Mouse (Mus musculus): ENCODE measurements around the gene Sept8. TPM values are rescaled to one million over a fixed set of nuclear protein-coding genes. Genes with fewer than 3 reads are reported as not detected.

Gene Sept8
- 2.5 TPM for polyA plus RNA-seq (2014; fragmentation: Illumina TruSeq; extraction: RNeasy Lipid Tissue Mini Kit (QIAGEN cat#74804); ENCODE audit: low read depth, low replicate concordance)

GRCm38 (mm10) chr11:53519207-53520121 is at the start of gene Sept8:
Sept8 (plus strand) TSS chr11:53519257.

DNA sequence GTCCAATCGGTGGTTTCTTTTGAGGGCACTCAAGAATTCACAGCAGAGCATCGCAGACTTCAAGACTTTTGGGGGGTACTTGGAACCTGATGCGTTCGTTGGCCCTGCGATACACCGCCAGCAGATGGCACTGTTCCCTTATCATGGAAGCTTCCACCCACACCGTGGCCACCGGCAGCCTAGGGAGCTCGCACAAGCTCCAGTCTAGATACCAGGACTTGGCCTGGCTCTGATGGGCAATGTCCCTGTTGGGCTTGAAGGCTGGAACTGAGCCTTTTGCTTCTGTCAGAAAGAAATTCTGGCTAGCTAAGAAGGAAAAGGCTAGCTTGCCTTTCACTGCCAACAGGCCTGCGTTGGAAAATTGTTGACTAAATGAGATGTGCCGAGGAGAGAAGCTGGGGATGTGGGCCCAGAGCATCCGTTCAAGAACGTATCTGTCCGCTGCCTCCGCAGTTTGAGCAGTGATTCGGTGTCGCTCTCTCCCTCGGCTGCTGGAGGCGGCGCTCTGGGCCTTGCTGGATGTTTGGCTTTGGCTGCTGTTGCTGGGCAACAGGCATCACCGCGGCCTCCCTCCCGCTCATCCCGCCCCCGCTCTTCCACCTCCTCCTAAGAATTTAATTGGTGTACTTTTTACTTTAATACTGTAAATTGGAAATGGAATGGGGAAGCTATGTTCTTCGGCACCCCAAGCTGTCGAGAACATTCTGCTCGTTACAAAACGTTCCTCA is 48.9 kb upstream of the Sept8 start, which contains the start of gene Gm9837:
TSS of gene Gm9837 (minus strand) at position 512 of the 728 bp plus-strand sequence.

DNA sequence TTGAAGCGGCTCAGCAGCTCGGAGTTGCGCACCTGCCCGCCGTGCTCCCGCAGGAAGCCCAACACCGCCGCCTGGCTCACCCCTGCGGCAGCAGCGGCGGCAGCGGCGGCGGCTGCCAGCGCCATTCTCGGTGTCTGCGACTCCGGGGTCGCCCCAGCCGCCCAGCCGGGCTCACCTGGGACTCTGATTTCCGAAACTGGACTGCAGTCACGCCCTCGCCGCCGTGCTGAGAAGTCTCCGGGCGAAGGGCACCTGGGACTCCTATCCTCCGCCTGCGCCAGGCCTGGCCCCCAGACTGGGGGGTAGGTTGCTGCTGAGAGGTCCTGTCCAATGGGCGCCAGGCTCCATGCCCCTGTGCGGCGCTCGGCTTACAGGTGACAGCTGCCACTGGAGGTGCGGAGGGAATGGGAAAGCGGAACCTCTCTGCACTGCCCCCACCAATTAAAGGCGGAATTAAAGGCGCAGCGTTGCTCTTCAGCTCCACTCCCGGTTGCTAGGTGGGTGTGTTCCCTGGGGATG is 39.2 kb upstream of the Sept8 start, which contains the start of the genes Gm9945 and Sowaha:
TSS of gene Gm9945 (plus strand) at position 384 of the 519 bp plus-strand sequence.
TSS of gene Sowaha (minus strand) at position 492 of the 519 bp plus-strand sequence.

DNA sequence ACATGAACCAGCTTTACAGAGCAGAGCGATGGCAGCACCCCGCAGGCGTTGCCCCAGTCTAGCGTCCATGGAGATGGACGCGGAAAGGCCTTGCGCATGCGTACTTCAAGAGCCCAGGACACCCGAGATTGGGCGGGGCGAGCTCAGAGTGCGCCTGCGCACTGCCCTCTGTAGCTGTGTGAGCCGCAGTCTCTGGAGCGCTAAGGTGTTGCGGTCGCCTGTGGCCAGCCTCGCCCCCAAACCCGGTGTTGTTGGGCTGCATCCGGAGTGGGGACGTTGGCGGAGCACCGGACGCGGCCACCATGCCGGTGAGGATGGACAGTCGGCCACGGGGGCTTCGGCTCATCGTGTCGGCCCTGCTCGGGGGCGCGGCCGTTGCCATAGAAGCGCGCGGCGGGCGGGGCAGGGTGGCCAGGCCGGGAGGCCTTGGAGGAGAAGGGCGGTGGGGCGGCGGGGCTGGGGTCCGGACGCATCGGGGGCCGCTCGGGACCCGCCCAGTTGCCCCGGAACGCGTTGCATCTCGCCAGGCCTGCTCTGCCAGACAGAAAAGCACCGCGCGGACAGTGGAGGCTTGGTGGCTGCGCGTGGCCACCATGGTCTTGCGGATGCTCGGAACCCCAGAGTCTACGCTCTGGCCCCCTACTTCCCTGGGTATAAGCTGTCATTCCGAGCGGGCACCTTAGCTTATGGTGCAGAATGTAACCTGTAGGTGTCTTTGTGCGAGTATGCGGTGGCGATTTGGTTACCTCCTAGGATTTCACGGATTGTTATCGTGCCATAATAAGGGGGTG is 48.4 kb downstream of the Sept8 start, which contains the start of gene Kif3a:
TSS of gene Kif3a (plus strand) at position 156 of the 791 bp plus-strand sequence.

Other genes starting within 250 kb of the Sept8 start
- 499 TPM for gene Hspa4, start 218.8 kb upstream of the Sept8 start, polyA plus RNA-seq (2014; fragmentation: Illumina TruSeq; extraction: RNeasy Lipid Tissue Mini Kit (QIAGEN cat#74804); ENCODE audit: low read depth, low replicate concordance)
- 18.9 TPM for gene Zcchc10, start 194.6 kb upstream of the Sept8 start, polyA plus RNA-seq (2014; fragmentation: Illumina TruSeq; extraction: RNeasy Lipid Tissue Mini Kit (QIAGEN cat#74804); ENCODE audit: low read depth, low replicate concordance)
- gene Aff4, start 168.4 kb upstream of the Sept8 start, polyA plus RNA-seq (2014; fragmentation: Illumina TruSeq; extraction: RNeasy Lipid Tissue Mini Kit (QIAGEN cat#74804); ENCODE audit: low read depth, low replicate concordance) = 274 TPM
- not detected for gene Leap2, start 96.1 kb upstream of the Sept8 start, polyA plus RNA-seq (2014; fragmentation: Illumina TruSeq; extraction: RNeasy Lipid Tissue Mini Kit (QIAGEN cat#74804); ENCODE audit: low read depth, low replicate concordance)
- gene Uqcrq, start 88.4 kb upstream of the Sept8 start, polyA plus RNA-seq (2014; fragmentation: Illumina TruSeq; extraction: RNeasy Lipid Tissue Mini Kit (QIAGEN cat#74804); ENCODE audit: low read depth, low replicate concordance) = 150 TPM
- 10.9 TPM for gene Gdf9, start 88.2 kb upstream of the Sept8 start, polyA plus RNA-seq (2014; fragmentation: Illumina TruSeq; extraction: RNeasy Lipid Tissue Mini Kit (QIAGEN cat#74804); ENCODE audit: low read depth, low replicate concordance)
- not detected for gene Gm10447, start 62.1 kb upstream of the Sept8 start, polyA plus RNA-seq (2014; fragmentation: Illumina TruSeq; extraction: RNeasy Lipid Tissue Mini Kit (QIAGEN cat#74804); ENCODE audit: low read depth, low replicate concordance)
- 0.14 TPM for gene Shroom1, start 62.1 kb upstream of the Sept8 start, polyA plus RNA-seq (2014; fragmentation: Illumina TruSeq; extraction: RNeasy Lipid Tissue Mini Kit (QIAGEN cat#74804); ENCODE audit: low read depth, low replicate concordance)
- gene Gm9837, start 48.8 kb upstream of the Sept8 start, polyA plus RNA-seq (2014; fragmentation: Illumina TruSeq; extraction: RNeasy Lipid Tissue Mini Kit (QIAGEN cat#74804); ENCODE audit: low read depth, low replicate concordance) = 2.3 TPM
- not detected for gene Gm9945, start 39.1 kb upstream of the Sept8 start, polyA plus RNA-seq (2014; fragmentation: Illumina TruSeq; extraction: RNeasy Lipid Tissue Mini Kit (QIAGEN cat#74804); ENCODE audit: low read depth, low replicate concordance)
- 0.29 TPM for gene Sowaha, start 39.0 kb upstream of the Sept8 start, polyA plus RNA-seq (2014; fragmentation: Illumina TruSeq; extraction: RNeasy Lipid Tissue Mini Kit (QIAGEN cat#74804); ENCODE audit: low read depth, low replicate concordance)
- 95.1 TPM for gene Kif3a, start 48.1 kb downstream of the Sept8 start, polyA plus RNA-seq (2014; fragmentation: Illumina TruSeq; extraction: RNeasy Lipid Tissue Mini Kit (QIAGEN cat#74804); ENCODE audit: low read depth, low replicate concordance)
- not detected for gene Il4, start 99.4 kb downstream of the Sept8 start, polyA plus RNA-seq (2014; fragmentation: Illumina TruSeq; extraction: RNeasy Lipid Tissue Mini Kit (QIAGEN cat#74804); ENCODE audit: low read depth, low replicate concordance)
- 0.29 TPM for gene Il13, start 115.4 kb downstream of the Sept8 start, polyA plus RNA-seq (2014; fragmentation: Illumina TruSeq; extraction: RNeasy Lipid Tissue Mini Kit (QIAGEN cat#74804); ENCODE audit: low read depth, low replicate concordance)
- 16.9 TPM for gene Rad50, start 188.1 kb downstream of the Sept8 start, polyA plus RNA-seq (2014; fragmentation: Illumina TruSeq; extraction: RNeasy Lipid Tissue Mini Kit (QIAGEN cat#74804); ENCODE audit: low read depth, low replicate concordance)
- 0.27 TPM for gene Il5, start 201.5 kb downstream of the Sept8 start, polyA plus RNA-seq (2014; fragmentation: Illumina TruSeq; extraction: RNeasy Lipid Tissue Mini Kit (QIAGEN cat#74804); ENCODE audit: low read depth, low replicate concordance)

Data from testis, adult 10 weeks (tissue).